Mouse (Mus musculus) hindbrain, embryonic 10.5 days (tissue): ENCODE measurements around the gene Pgm2l1. TPM values are rescaled to one million over a fixed set of nuclear protein-coding genes. Genes with fewer than 3 reads are reported as not detected.
"Not testable (repeated sequence)": the region's sequence is repeated elsewhere in the genome, so short reads cannot be mapped to it uniquely, and the experiment has no call there.

ENCODE experiments used
- DNase-seq: peaks from one replicate; pipeline ENCODE4 v3.0.0-alpha.2; 2017; ENCODE audit warnings: low spot score
- H3K27ac ChIP-seq: fragments of 300-500 bp; sonication (generic); 2 replicates; pipeline ENCODE4 v1.5.1; 2016; ENCODE audit warnings: mild to moderate bottlenecking, moderate library complexity
- H3K27me3 ChIP-seq: fragments of 300-500 bp; sonication (generic); 2 replicates; pipeline ENCODE4 v1.6.1; 2016; ENCODE audit warnings: mild to moderate bottlenecking; ENCODE audit not compliant: poor library complexity, insufficient read depth, severe bottlenecking
- H3K36me3 ChIP-seq: fragments of 300-500 bp; sonication (generic); 2 replicates; pipeline ENCODE4 v1.6.1; 2016; ENCODE audit warnings: mild to moderate bottlenecking, moderate library complexity
- H3K4me1 ChIP-seq: fragments of 300-500 bp; sonication (generic); replicated peaks from 2 replicates; pipeline ENCODE4 v1.6.1; 2016; ENCODE audit warnings: mild to moderate bottlenecking
- H3K4me3 ChIP-seq: fragments of 300-500 bp; sonication (generic); 2 replicates; pipeline ENCODE4 v1.5.1; 2016; ENCODE audit warnings: mild to moderate bottlenecking, moderate library complexity
- H3K9me3 ChIP-seq: fragments of 300-500 bp; sonication (generic); 2 replicates; pipeline ENCODE4 v1.6.1; 2016; ENCODE audit warnings: mild to moderate bottlenecking, moderate library complexity
- WGBS: fragments of 180-500 bp; shearing (Covaris S2); methylation state at CpG from one replicate; pipeline ENCODE4 v1.1.7; 2016; 5-methylcytosine and 5-hydroxymethylcytosine counted together
- polyA plus RNA-seq: library from polyadenylated mRNA; unstranded; fragments of >200 nt; fragmentation: Nextera tagmentation; extraction: Ambion mirVana; gene quantifications from 2 replicates; pipeline ENCODE4 v1.2.1, GENCODE M21; 2016

The Pgm2l1 gene
- polyA plus RNA-seq, 1 experiment from 2014 or later = 5.1 TPM

- H3K9me3 ChIP-seq = no peaks in the 10 kb centered on the region
- no peak overlapping the region for H3K27ac ChIP-seq
- no peaks in the 10 kb centered on the region for H3K27me3 ChIP-seq
- no peak overlapping the region for H3K4me3 ChIP-seq
- no peaks in the 10 kb centered on the region for H3K36me3 ChIP-seq
- DNase-seq = no peak
- WGBS = 68% methylated on average over 7 of the region's 7 CpGs
- H3K4me1 ChIP-seq = peaks cover 4% of the 10 kb centered on the region; the same call in 1 of the 2 replicates
These were observed 7.2 kb downstream of the Pgm2l1 start for GRCm38 (mm10) chr7:100234264-100234885.

- Histone ChIP-seq H3K4me3 (no peak overlapping the region), H3K27ac (no peak overlapping the region), H3K9me3 (no peaks in the 10 kb centered on the region), H3K4me1 (peaks cover 4% of the 10 kb centered on the region; the same call in 1 of the 2 replicates), H3K27me3 (no peaks in the 10 kb centered on the region), H3K36me3 (no peaks in the 10 kb centered on the region)
- WGBS = 82% methylated on average over 1 of the region's 1 CpGs
- DNase-seq = no peak
These were observed 11.1 kb downstream of the Pgm2l1 start for GRCm38 (mm10) chr7:100238271-100238670.

- Histone ChIP-seq H3K4me3 (no peak overlapping the region), H3K36me3 (no peaks in the 10 kb centered on the region), H3K9me3 (no peaks in the 10 kb centered on the region), H3K4me1 (no peaks in the 10 kb centered on the region; the same call in 1 of the 2 replicates), H3K27ac (no peak overlapping the region), H3K27me3 (no peaks in the 10 kb centered on the region)
- no peak for DNase-seq
- WGBS = 92% methylated on average over 2 of the region's 2 CpGs
These were observed 13.4 kb downstream of the Pgm2l1 start for GRCm38 (mm10) chr7:100240601-100241000.

GRCm38 (mm10) chr7:100243007-100243406 is 15.8 kb downstream of the Pgm2l1 start:
- 88% methylated on average over 1 of the region's 1 CpGs for WGBS

GRCm38 (mm10) chr7:100244225-100244624 is 17.0 kb downstream of the Pgm2l1 start:
- WGBS = 88% methylated on average over 4 of the region's 4 CpGs
- Histone ChIP-seq H3K4me3 (no peak overlapping the region), H3K9me3 (no peaks in the 10 kb centered on the region), H3K27ac (no peak overlapping the region), H3K4me1 (no peaks in the 10 kb centered on the region), H3K27me3 (no peaks in the 10 kb centered on the region), H3K36me3 (no peaks in the 10 kb centered on the region)
- DNase-seq = no peak

More at GRCm38 (mm10) chr7:100243007-100243406, 15.8 kb downstream of the Pgm2l1 start:
- Histone ChIP-seq H3K4me3 (no peak overlapping the region), H3K9me3 (no peaks in the 10 kb centered on the region), H3K36me3 (no peaks in the 10 kb centered on the region), H3K27me3 (no peaks in the 10 kb centered on the region), H3K27ac (no peak overlapping the region), H3K4me1 (no peaks in the 10 kb centered on the region; the same call in 1 of the 2 replicates)
- no peak for DNase-seq

GRCm38 (mm10) chr7:100245176-100245575 is 18.0 kb downstream of the Pgm2l1 start:
- no peak for DNase-seq
- H3K27ac ChIP-seq = no peak overlapping the region
- H3K9me3 ChIP-seq = no peaks in the 10 kb centered on the region
- H3K36me3 ChIP-seq = no peaks in the 10 kb centered on the region
- no peak overlapping the region for H3K4me3 ChIP-seq
- WGBS = 96% methylated on average over 3 of the region's 3 CpGs
- no peaks in the 10 kb centered on the region for H3K27me3 ChIP-seq
- no peaks in the 10 kb centered on the region for H3K4me1 ChIP-seq

GRCm38 (mm10) chr7:100250667-100251066 is 23.5 kb downstream of the Pgm2l1 start:
- Histone ChIP-seq H3K4me1 (no peaks in the 10 kb centered on the region), H3K27ac (no peak overlapping the region), H3K4me3 (no peak overlapping the region), H3K27me3 (no peaks in the 10 kb centered on the region), H3K9me3 (no peaks in the 10 kb centered on the region), H3K36me3 (peaks cover 30% of the 10 kb centered on the region)
- WGBS = 96% methylated on average over 5 of the region's 5 CpGs
- no peak for DNase-seq

GRCm38 (mm10) chr7:100262350-100262749 is 35.2 kb downstream of the Pgm2l1 start:
- 93% methylated on average over 3 of the region's 3 CpGs for WGBS
- DNase-seq = no peak
- Histone ChIP-seq H3K36me3 (peaks cover 52% of the 10 kb centered on the region), H3K9me3 (no peaks in the 10 kb centered on the region), H3K27ac (no peak overlapping the region), H3K27me3 (no peaks in the 10 kb centered on the region), H3K4me3 (no peak overlapping the region), H3K4me1 (no peaks in the 10 kb centered on the region)

- H3K9me3 ChIP-seq, H3K4me1 ChIP-seq, H3K4me3 ChIP-seq, H3K27me3 ChIP-seq, DNase-seq, H3K27ac ChIP-seq: not testable (repeated sequence)
- WGBS = 54% methylated on average over 17 of the region's 17 CpGs
- peaks cover 58% of the 10 kb centered on the region for H3K36me3 ChIP-seq
These were observed 37.7 kb downstream of the Pgm2l1 start for GRCm38 (mm10) chr7:100264934-100265333.

- Histone ChIP-seq H3K9me3 (no peaks in the 10 kb centered on the region), H3K4me3 (no peak overlapping the region), H3K36me3 (peaks cover 18% of the 10 kb centered on the region), H3K4me1 (no peaks in the 10 kb centered on the region), H3K27me3 (no peaks in the 10 kb centered on the region), H3K27ac (no peak overlapping the region)
- WGBS = 95% methylated on average over 8 of the region's 8 CpGs
- DNase-seq = no peak
These were observed 45.2 kb downstream of the Pgm2l1 start for GRCm38 (mm10) chr7:100272369-100272768.

- no peaks in the 10 kb centered on the region for H3K27me3 ChIP-seq
- H3K36me3 ChIP-seq = peaks cover 7% of the 10 kb centered on the region; the same call in 1 of the 2 replicates
- no peak overlapping the region for H3K27ac ChIP-seq
- no peaks in the 10 kb centered on the region for H3K9me3 ChIP-seq
- WGBS = 87% methylated on average over 6 of the region's 6 CpGs
- H3K4me3 ChIP-seq = no peak overlapping the region
- no peaks in the 10 kb centered on the region for H3K4me1 ChIP-seq
- no peak for DNase-seq
These were observed 47.3 kb downstream of the Pgm2l1 start for GRCm38 (mm10) chr7:100274507-100274906.

- no peak for DNase-seq
- Histone ChIP-seq H3K27ac (no peak overlapping the region), H3K9me3 (no peaks in the 10 kb centered on the region), H3K4me1 (no peaks in the 10 kb centered on the region), H3K27me3 (no peaks in the 10 kb centered on the region), H3K4me3 (no peak overlapping the region), H3K36me3 (peaks cover 7% of the 10 kb centered on the region; the same call in 1 of the 2 replicates)
- 51% methylated on average over 2 of the region's 2 CpGs for WGBS
These were observed 49.2 kb downstream of the Pgm2l1 start for GRCm38 (mm10) chr7:100276397-100276796.

GRCm38 (mm10) chr7:100279803-100280202 is 52.6 kb downstream of the Pgm2l1 start:
- Histone ChIP-seq H3K9me3 (no peaks in the 10 kb centered on the region), H3K27me3 (peaks cover 17% of the 10 kb centered on the region), H3K4me3 (no peak overlapping the region), H3K27ac (no peak overlapping the region), H3K36me3 (no peaks in the 10 kb centered on the region), H3K4me1 (peaks cover 13% of the 10 kb centered on the region; the same call in 1 of the 2 replicates)
- WGBS = 0% methylated on average over 1 of the region's 1 CpGs
- DNase-seq = peak; percentile 38
